Mouse (Mus musculus): ENCODE measurements around the gene Hist1h2be. TPM values are rescaled to one million over a fixed set of nuclear protein-coding genes. Genes with fewer than 3 reads are reported as not detected.
"Not testable (repeated sequence)": the region's sequence is repeated elsewhere in the genome, so short reads cannot be mapped to it uniquely, and the experiment has no call there.

Hist1h2be gene
- polyA plus RNA-seq, 1 experiment, result 11.8 TPM

GRCm38 (mm10) chr13:23538249-23538648, 82.7 kb downstream of the Hist1h2be start:
- TF ChIP-seq CTCF (IDR thresholded peaks at IDR 0.05; ENCODE audit: control insufficient read depth, insufficient read depth, low read length) (no peak), POLR2A (IDR thresholded peaks at IDR 0.05; ENCODE audit: borderline replicate concordance, control insufficient read depth, low read depth, low read length) (no peak)
- Histone ChIP-seq H3K27ac (ENCODE audit: control insufficient read depth, insufficient read depth, low read depth, low read length, poor library complexity) (no peak overlapping the region), H3K4me3 (replicated peaks; ENCODE audit: control insufficient read depth, low read depth, low read length) (no peak overlapping the region), H3K4me1 (ENCODE audit: control insufficient read depth, insufficient read depth, low read length) (no peaks in the 10 kb centered on the region)
- 77% methylated on average over 5 of the region's 5 CpGs for WGBS

GRCm38 (mm10) chr13:23537006-23537710, 83.8 kb downstream of the Hist1h2be start:
- TF ChIP-seq CTCF (IDR thresholded peaks at IDR 0.05; ENCODE audit: control insufficient read depth, insufficient read depth, low read length) (no peak), POLR2A (IDR thresholded peaks at IDR 0.05; ENCODE audit: borderline replicate concordance, control insufficient read depth, low read depth, low read length) (no peak)
- H3K4me3 ChIP-seq (replicated peaks; ENCODE audit: control insufficient read depth, low read depth, low read length), result peak overlapping the region; percentile 29
- 69% methylated on average over 3 of the region's 3 CpGs for whole genome bisulfite sequencing
- H3K4me1 ChIP-seq (ENCODE audit: control insufficient read depth, insufficient read depth, low read length), result peaks cover 1% of the 10 kb centered on the region; the same call in 1 of the 2 replicates
- no peak overlapping the region for H3K27ac ChIP-seq (ENCODE audit: control insufficient read depth, insufficient read depth, low read depth, low read length, poor library complexity)

GRCm38 (mm10) chr13:23536076-23536822, 84.7 kb downstream of the Hist1h2be start:
- Histone ChIP-seq H3K27ac (ENCODE audit: control insufficient read depth, insufficient read depth, low read depth, low read length, poor library complexity) (no peak overlapping the region; the same call in 1 of the 2 replicates), H3K4me1 (ENCODE audit: control insufficient read depth, insufficient read depth, low read length) (peaks cover 1% of the 10 kb centered on the region; the same call in 1 of the 2 replicates), H3K4me3 (replicated peaks; ENCODE audit: control insufficient read depth, low read depth, low read length) (peak overlapping the region; percentile 68)
- WGBS, result 31% methylated on average over 7 of the region's 7 CpGs
- TF ChIP-seq POLR2A (IDR thresholded peaks at IDR 0.05; ENCODE audit: borderline replicate concordance, control insufficient read depth, low read depth, low read length), result no peak
- no peak for TF ChIP-seq CTCF (IDR thresholded peaks at IDR 0.05; ENCODE audit: control insufficient read depth, insufficient read depth, low read length)

- TF ChIP-seq POLR2A (IDR thresholded peaks at IDR 0.05; ENCODE audit: borderline replicate concordance, control insufficient read depth, low read depth, low read length), result peak; percentile 98
- Histone ChIP-seq H3K4me3 (replicated peaks; ENCODE audit: control insufficient read depth, low read depth, low read length) (peak within 1 kb of the TSS; percentile 70), H3K27ac (ENCODE audit: control insufficient read depth, insufficient read depth, low read depth, low read length, poor library complexity) (peak within 1 kb of the TSS; percentile 94)
- H3K4me1 ChIP-seq (ENCODE audit: control insufficient read depth, insufficient read depth, low read length), result not testable (repeated sequence)
- WGBS, result under 1% methylated on average over 46 of the region's 62 CpGs
These were observed 85.5 kb downstream of the Hist1h2be start, which contains the start of gene Hist1h3g for GRCm38 (mm10) chr13:23535137-23536075. TSS of gene Hist1h3g (plus strand) at chr13:23535422.

GRCm38 (mm10) chr13:23534368-23535131, 86.4 kb downstream of the Hist1h2be start:
- under 1% methylated on average over 15 of the region's 15 CpGs for WGBS
- peak overlapping the region; percentile 61 for H3K4me3 ChIP-seq (replicated peaks; ENCODE audit: control insufficient read depth, low read depth, low read length)
- H3K27ac ChIP-seq (ENCODE audit: control insufficient read depth, insufficient read depth, low read depth, low read length, poor library complexity), result peak overlapping the region; percentile 60; the same call in 1 of the 2 replicates
- TF ChIP-seq CTCF (IDR thresholded peaks at IDR 0.05; ENCODE audit: control insufficient read depth, insufficient read depth, low read length) (no peak), POLR2A (IDR thresholded peaks at IDR 0.05; ENCODE audit: borderline replicate concordance, control insufficient read depth, low read depth, low read length) (0 out of 2 replicates have a peak, but pooled peaks have one; percentile 4)
- H3K4me1 ChIP-seq (ENCODE audit: control insufficient read depth, insufficient read depth, low read length), result peaks cover 1% of the 10 kb centered on the region; the same call in 1 of the 2 replicates

Other genes starting within 250 kb of the Hist1h2be start
- 8.5 and 10.4 TPM in 2 replicates for gene Abt1, start 197.3 kb downstream of the Hist1h2be start, polyA plus RNA-seq (2011; ENCODE audit: insufficient read depth, insufficient read length, low replicate concordance, missing spikeins)
- 0.87 and 3.1 TPM in 2 replicates for gene Btn1a1, start 155.2 kb downstream of the Hist1h2be start, polyA plus RNA-seq (2011; ENCODE audit: insufficient read depth, insufficient read length, low replicate concordance, missing spikeins)
- gene Btn2a2, start 132.3 kb downstream of the Hist1h2be start, polyA plus RNA-seq (2011; ENCODE audit: insufficient read depth, insufficient read length, low replicate concordance, missing spikeins), result 0.47 TPM in 1 of 2 replicates, not detected in the other
- gene Hist1h4h, start 90.1 kb downstream of the Hist1h2be start, polyA plus RNA-seq (2011; ENCODE audit: insufficient read depth, insufficient read length, low replicate concordance, missing spikeins), result 23.3 and 39.5 TPM in 2 replicates
- gene Hist1h2af, start 87.2 kb downstream of the Hist1h2be start, polyA plus RNA-seq (2011; ENCODE audit: insufficient read depth, insufficient read length, low replicate concordance, missing spikeins), result 105 and 151 TPM in 2 replicates
- 16.1 and 17.7 TPM in 2 replicates for gene Hist1h3g, start 85.7 kb downstream of the Hist1h2be start, polyA plus RNA-seq (2011; ENCODE audit: insufficient read depth, insufficient read length, low replicate concordance, missing spikeins)
- 6.8 and 11.4 TPM in 2 replicates for gene Hist1h2bh, start 77.7 kb downstream of the Hist1h2be start, polyA plus RNA-seq (2011; ENCODE audit: insufficient read depth, insufficient read length, low replicate concordance, missing spikeins)
- 3.0 and 6.4 TPM in 2 replicates for gene Hist1h3f, start 77.1 kb downstream of the Hist1h2be start, polyA plus RNA-seq (2011; ENCODE audit: insufficient read depth, insufficient read length, low replicate concordance, missing spikeins)
- gene Hist1h4f, start 69.5 kb downstream of the Hist1h2be start, polyA plus RNA-seq (2011; ENCODE audit: insufficient read depth, insufficient read length, low replicate concordance, missing spikeins), result 114 and 284 TPM in 2 replicates
- gene Hist1h1d, start 67.9 kb downstream of the Hist1h2be start, polyA plus RNA-seq (2011; ENCODE audit: insufficient read depth, insufficient read length, low replicate concordance, missing spikeins), result 9.7 and 12.7 TPM in 2 replicates
- gene Hist1h3e, start 58.8 kb downstream of the Hist1h2be start, polyA plus RNA-seq (2011; ENCODE audit: insufficient read depth, insufficient read length, low replicate concordance, missing spikeins), result 5.3 and 12.9 TPM in 2 replicates
- 12.5 and 23.9 TPM in 2 replicates for gene Hist1h2ae, start 49.9 kb downstream of the Hist1h2be start, polyA plus RNA-seq (2011; ENCODE audit: insufficient read depth, insufficient read length, low replicate concordance, missing spikeins)
- gene Hist1h2bg, start 49.7 kb downstream of the Hist1h2be start, polyA plus RNA-seq (2011; ENCODE audit: insufficient read depth, insufficient read length, low replicate concordance, missing spikeins), result 65.5 and 109 TPM in 2 replicates
- 32.4 and 40.5 TPM in 2 replicates for gene Hist1h2bf, start 46.9 kb downstream of the Hist1h2be start, polyA plus RNA-seq (2011; ENCODE audit: insufficient read depth, insufficient read length, low replicate concordance, missing spikeins)
- gene Hist1h2ad, start 46.7 kb downstream of the Hist1h2be start, polyA plus RNA-seq (2011; ENCODE audit: insufficient read depth, insufficient read length, low replicate concordance, missing spikeins), result 2.6 and 4.3 TPM in 2 replicates
- 7.1 and 11.3 TPM in 2 replicates for gene Hist1h3d, start 45.4 kb downstream of the Hist1h2be start, polyA plus RNA-seq (2011; ENCODE audit: insufficient read depth, insufficient read length, low replicate concordance, missing spikeins)
- 50.4 and 64.8 TPM in 2 replicates for gene Hist1h4d, start 39.5 kb downstream of the Hist1h2be start, polyA plus RNA-seq (2011; ENCODE audit: insufficient read depth, insufficient read length, low replicate concordance, missing spikeins)
- gene Hist1h1e, start 1.4 kb upstream of the Hist1h2be start, polyA plus RNA-seq (2011; ENCODE audit: insufficient read depth, insufficient read length, low replicate concordance, missing spikeins), result 27.6 and 54.3 TPM in 2 replicates
- 2.0 and 3.7 TPM in 2 replicates for gene Hist1h2ac, start 62.8 kb upstream of the Hist1h2be start, polyA plus RNA-seq (2011; ENCODE audit: insufficient read depth, insufficient read length, low replicate concordance, missing spikeins)
- 42.9 and 54.0 TPM in 2 replicates for gene Hist1h2bc, start 63.1 kb upstream of the Hist1h2be start, polyA plus RNA-seq (2011; ENCODE audit: insufficient read depth, insufficient read length, low replicate concordance, missing spikeins)
- gene Hist1h1t, start 74.7 kb upstream of the Hist1h2be start, polyA plus RNA-seq (2011; ENCODE audit: insufficient read depth, insufficient read length, low replicate concordance, missing spikeins), result 3.9 TPM in 1 of 2 replicates, not detected in the other
- gene Hist1h4c, start 77.3 kb upstream of the Hist1h2be start, polyA plus RNA-seq (2011; ENCODE audit: insufficient read depth, insufficient read length, low replicate concordance, missing spikeins), result 7.1 and 15.1 TPM in 2 replicates
- 4.0 and 4.5 TPM in 2 replicates for gene Hfe, start 89.7 kb upstream of the Hist1h2be start, polyA plus RNA-seq (2011; ENCODE audit: insufficient read depth, insufficient read length, low replicate concordance, missing spikeins)
- 78.9 and 108 TPM in 2 replicates for gene Hist1h1c, start 117.7 kb upstream of the Hist1h2be start, polyA plus RNA-seq (2011; ENCODE audit: insufficient read depth, insufficient read length, low replicate concordance, missing spikeins)
- 42.2 and 62.6 TPM in 2 replicates for gene Hist1h3c, start 124.5 kb upstream of the Hist1h2be start, polyA plus RNA-seq (2011; ENCODE audit: insufficient read depth, insufficient read length, low replicate concordance, missing spikeins)
- gene Hist1h2bb, start 125.6 kb upstream of the Hist1h2be start, polyA plus RNA-seq (2011; ENCODE audit: insufficient read depth, insufficient read length, low replicate concordance, missing spikeins), result 65.7 and 136 TPM in 2 replicates
- 30.3 and 31.4 TPM in 2 replicates for gene Hist1h2ab, start 130.0 kb upstream of the Hist1h2be start, polyA plus RNA-seq (2011; ENCODE audit: insufficient read depth, insufficient read length, low replicate concordance, missing spikeins)
- gene Hist1h3b, start 131.1 kb upstream of the Hist1h2be start, polyA plus RNA-seq (2011; ENCODE audit: insufficient read depth, insufficient read length, low replicate concordance, missing spikeins), result 19.6 TPM in 1 of 2 replicates, not detected in the other
- 275 and 281 TPM in 2 replicates for gene Hist1h4b, start 135.9 kb upstream of the Hist1h2be start, polyA plus RNA-seq (2011; ENCODE audit: insufficient read depth, insufficient read length, low replicate concordance, missing spikeins)
- 62.7 and 98.3 TPM in 2 replicates for gene Hist1h4a, start 140.1 kb upstream of the Hist1h2be start, polyA plus RNA-seq (2011; ENCODE audit: insufficient read depth, insufficient read length, low replicate concordance, missing spikeins)
- gene Hist1h3a, start 141.3 kb upstream of the Hist1h2be start, polyA plus RNA-seq (2011; ENCODE audit: insufficient read depth, insufficient read length, low replicate concordance, missing spikeins), result 11.4 and 30.9 TPM in 2 replicates
- gene Hist1h1a, start 142.5 kb upstream of the Hist1h2be start, polyA plus RNA-seq (2011; ENCODE audit: insufficient read depth, insufficient read length, low replicate concordance, missing spikeins), result 38.3 and 41.6 TPM in 2 replicates
- gene Trim38, start 148.8 kb upstream of the Hist1h2be start, polyA plus RNA-seq (2011; ENCODE audit: insufficient read depth, insufficient read length, low replicate concordance, missing spikeins), result not detected in 2 replicates
- 1.4 TPM in 1 of 2 replicates, not detected in the other for gene Slc17a2, start 185.9 kb upstream of the Hist1h2be start, polyA plus RNA-seq (2011; ENCODE audit: insufficient read depth, insufficient read length, low replicate concordance, missing spikeins)
- 2.9 TPM in 1 of 2 replicates, not detected in the other for gene Slc17a3, start 218.3 kb upstream of the Hist1h2be start, polyA plus RNA-seq (2011; ENCODE audit: insufficient read depth, insufficient read length, low replicate concordance, missing spikeins)
- not detected in 2 replicates for gene Slc17a1, start 246.6 kb upstream of the Hist1h2be start, polyA plus RNA-seq (2011; ENCODE audit: insufficient read depth, insufficient read length, low replicate concordance, missing spikeins)